Mouse (Mus musculus) limb, embryonic 15.5 days (tissue): ENCODE measurements around the gene Tmem138. TPM values are rescaled to one million over a fixed set of nuclear protein-coding genes. Genes with fewer than 3 reads are reported as not detected.

ENCODE experiments used
- ATAC-seq: fragments of 200-750 bp; cut with Nextera tagmentation; 2 replicates; pipeline ENCODE4 v1.8.0; 2017; ENCODE audit warnings: low read depth, moderate TSS enrichment; ENCODE audit not compliant: insufficient number of reproducible peaks, low FRiP score, low TSS enrichment
- H3K27ac ChIP-seq: fragments of 300-500 bp; sonication (generic); 2 replicates; pipeline ENCODE4 v1.5.1; 2015; ENCODE audit warnings: moderate library complexity, mild to moderate bottlenecking, inconsistent platforms
- H3K27me3 ChIP-seq: fragments of 300-500 bp; sonication (generic); 2 replicates; pipeline ENCODE4 v1.6.1; 2015; ENCODE audit warnings: inconsistent platforms
- H3K36me3 ChIP-seq: fragments of 300-500 bp; sonication (generic); 2 replicates; pipeline ENCODE4 v1.6.1; 2015; ENCODE audit warnings: inconsistent platforms
- H3K4me1 ChIP-seq: fragments of 300-500 bp; sonication (generic); 2 replicates; pipeline ENCODE4 v1.6.1; 2015; ENCODE audit warnings: inconsistent platforms
- H3K4me2 ChIP-seq: fragments of 300-500 bp; sonication (generic); 2 replicates; pipeline ENCODE4 v1.6.1; 2015; ENCODE audit warnings: mild to moderate bottlenecking, inconsistent platforms
- H3K4me3 ChIP-seq: fragments of 300-500 bp; sonication (generic); 2 replicates; pipeline ENCODE4 v1.5.1; 2015; ENCODE audit warnings: mild to moderate bottlenecking, inconsistent platforms
- H3K9ac ChIP-seq: fragments of 300-500 bp; sonication (generic); 2 replicates; pipeline ENCODE4 v1.6.1; 2015; ENCODE audit warnings: inconsistent platforms
- H3K9me3 ChIP-seq: fragments of 300-500 bp; sonication (generic); 2 replicates; pipeline ENCODE4 v1.6.1; 2016; ENCODE audit warnings: inconsistent platforms
- WGBS: fragments of 180-500 bp; shearing (Covaris S2); methylation state at CpG from one replicate; pipeline ENCODE4 v1.1.7; 2015; 5-methylcytosine and 5-hydroxymethylcytosine counted together
- polyA plus RNA-seq: library from polyadenylated mRNA; unstranded; fragments of >200 nt; fragmentation: Nextera tagmentation; extraction: Ambion mirVana; gene quantifications from 2 replicates; pipeline ENCODE4 v1.2.1, GENCODE M21; 2015

Gene Tmem138
- polyA plus RNA-seq = 26.8 and 31.1 TPM in 2 replicates

DNA sequence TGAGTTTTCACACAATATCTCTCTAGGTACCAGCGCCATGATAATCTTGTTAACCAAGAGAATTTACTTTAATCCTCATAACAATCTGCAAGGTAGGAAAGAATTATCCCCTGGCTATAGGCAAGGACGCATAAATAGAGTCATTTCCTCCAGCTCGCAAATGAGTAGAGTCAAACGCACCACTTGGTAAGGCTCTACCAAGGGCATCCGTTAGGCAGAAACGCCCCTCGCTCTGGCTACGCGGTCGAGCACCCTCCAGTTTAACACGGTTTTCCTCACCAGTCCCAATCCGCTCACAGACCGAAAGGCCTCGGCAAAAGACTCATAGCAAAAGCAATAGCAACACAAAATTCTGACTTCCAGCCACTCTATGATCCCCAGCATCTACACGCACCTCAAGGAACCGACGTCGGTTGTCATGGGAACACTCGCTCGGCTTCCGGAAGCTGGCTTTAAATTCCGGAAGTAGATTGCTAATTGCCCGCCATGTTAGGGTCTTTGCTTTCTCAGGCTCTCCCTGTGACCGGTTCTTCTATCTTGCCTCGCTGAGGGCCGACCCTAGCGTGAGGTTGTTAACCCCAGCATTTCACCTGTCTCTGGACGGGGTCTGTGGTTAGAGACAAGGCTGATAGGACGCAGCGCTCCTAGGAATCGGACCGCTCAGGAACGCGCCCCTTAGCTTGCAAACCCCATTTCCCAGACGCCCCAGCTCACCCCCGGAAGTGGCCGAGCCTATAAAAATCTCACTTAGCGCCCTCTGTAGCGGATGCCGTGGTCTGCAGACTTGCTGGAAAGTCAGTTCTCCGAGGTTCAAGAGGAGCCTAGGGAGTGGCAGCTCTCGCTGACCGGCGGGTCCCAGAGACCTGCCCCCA, at the start of gene Tmem138, which contains the start of gene Cyb561a3:
Tmem138 (minus strand) TSS at position 673 of the 872 bp plus-strand sequence.
Cyb561a3 (plus strand) TSS at position 483 of the 872 bp plus-strand sequence.
- under 1% methylated on average over 44 of the region's 44 CpGs for WGBS
- peak within 1 kb of the TSS; percentile 68 for H3K4me3 ChIP-seq
- ATAC-seq = peak; percentile 94
- H3K27ac ChIP-seq = peak within 1 kb of the TSS; percentile 90
- no peaks in the 10 kb centered on the region for H3K27me3 ChIP-seq
- peaks cover 28% of the 10 kb centered on the region for H3K36me3 ChIP-seq
- H3K4me1 ChIP-seq = peaks cover 16% of the 10 kb centered on the region
- H3K9me3 ChIP-seq = no peaks in the 10 kb centered on the region
- H3K4me2 ChIP-seq = peak within 1 kb of the TSS; percentile 75
- H3K9ac ChIP-seq = peak within 1 kb of the TSS; percentile 50

DNA sequence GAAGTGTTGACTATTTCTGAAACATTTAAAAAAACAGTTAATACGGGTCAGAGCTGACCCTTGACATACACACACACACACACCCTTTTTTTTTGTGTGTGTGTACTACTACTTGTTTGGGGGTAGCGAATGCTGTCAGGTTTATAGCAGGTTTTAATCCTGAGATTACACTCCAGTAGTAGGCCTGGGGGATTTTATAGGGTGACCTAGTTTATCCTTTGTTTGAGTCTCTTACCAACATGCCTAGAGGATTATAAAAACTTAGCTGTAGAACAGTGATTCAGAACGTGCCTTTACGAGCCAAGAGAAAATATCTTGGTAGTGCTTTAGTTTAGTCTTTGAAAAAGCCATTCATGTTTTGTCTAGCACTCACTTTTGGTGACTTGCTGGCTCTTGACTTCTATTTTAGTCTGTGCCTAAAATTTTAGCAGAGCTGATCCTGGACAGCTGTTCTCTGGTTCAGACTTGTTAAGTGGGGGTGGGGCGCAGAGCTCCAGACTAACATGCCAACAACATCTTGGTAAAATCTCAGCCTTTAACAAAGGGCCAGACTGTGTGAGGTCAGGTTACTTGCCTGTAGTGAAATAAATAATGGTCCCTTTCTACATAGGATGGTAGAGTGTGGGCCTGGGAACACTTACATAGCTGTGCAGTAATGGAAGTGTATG, 31.5 kb upstream of the Tmem138 start:
- 67% methylated on average over 5 of the region's 5 CpGs for WGBS
- no peaks in the 10 kb centered on the region for H3K27me3 ChIP-seq
- no peak overlapping the region for H3K27ac ChIP-seq
- H3K4me1 ChIP-seq = peaks cover 27% of the 10 kb centered on the region
- H3K9ac ChIP-seq = no peak overlapping the region
- no peak for ATAC-seq
- H3K4me2 ChIP-seq = no peak overlapping the region
- H3K4me3 ChIP-seq = no peak overlapping the region
- H3K36me3 ChIP-seq = peaks cover 62% of the 10 kb centered on the region
- H3K9me3 ChIP-seq = no peaks in the 10 kb centered on the region

DNA sequence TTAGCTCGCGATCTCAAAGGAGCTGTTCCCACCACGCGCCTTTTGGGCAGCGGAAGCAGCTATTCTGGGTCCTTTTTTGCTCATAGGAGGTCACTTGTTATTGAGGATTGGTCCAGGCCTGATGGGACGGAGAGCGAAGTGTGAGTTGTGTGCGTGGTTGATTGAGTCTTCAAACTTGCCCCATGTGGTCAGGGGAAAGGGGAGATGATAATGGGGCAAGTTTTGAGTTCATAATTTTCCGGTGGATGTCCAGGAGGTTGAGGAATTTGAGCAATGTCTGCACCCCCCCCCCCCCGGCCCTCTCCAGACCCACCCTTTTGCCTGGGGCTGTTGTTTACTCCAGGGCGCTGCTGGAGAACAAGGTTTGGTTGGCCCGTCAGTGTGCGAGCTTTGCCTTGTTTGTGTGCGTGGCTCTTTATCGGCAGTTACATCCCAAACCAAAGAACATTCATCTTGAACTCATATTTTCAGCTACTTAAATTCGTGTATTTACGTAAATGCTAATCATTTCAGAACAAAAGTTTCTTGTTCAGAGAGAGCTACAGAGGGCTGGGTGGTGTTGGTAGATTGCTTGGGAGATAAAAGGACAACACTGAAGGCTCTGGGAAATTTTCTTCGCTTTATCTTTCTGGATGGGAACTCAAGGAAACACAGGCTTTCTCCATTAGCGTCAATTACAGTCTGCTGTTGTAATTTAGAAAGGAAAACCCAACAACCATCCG, 28.9 kb upstream of the Tmem138 start:
- Histone ChIP-seq H3K27ac (peak overlapping the region; percentile 95), H3K4me2 (peak overlapping the region; percentile 72), H3K9me3 (no peaks in the 10 kb centered on the region), H3K4me3 (peak overlapping the region; percentile 71), H3K27me3 (no peaks in the 10 kb centered on the region), H3K36me3 (peaks cover 37% of the 10 kb centered on the region), H3K9ac (peak overlapping the region; percentile 83), H3K4me1 (peaks cover 40% of the 10 kb centered on the region)
- 5% methylated on average over 20 of the region's 20 CpGs for WGBS
- no peak for ATAC-seq

DNA sequence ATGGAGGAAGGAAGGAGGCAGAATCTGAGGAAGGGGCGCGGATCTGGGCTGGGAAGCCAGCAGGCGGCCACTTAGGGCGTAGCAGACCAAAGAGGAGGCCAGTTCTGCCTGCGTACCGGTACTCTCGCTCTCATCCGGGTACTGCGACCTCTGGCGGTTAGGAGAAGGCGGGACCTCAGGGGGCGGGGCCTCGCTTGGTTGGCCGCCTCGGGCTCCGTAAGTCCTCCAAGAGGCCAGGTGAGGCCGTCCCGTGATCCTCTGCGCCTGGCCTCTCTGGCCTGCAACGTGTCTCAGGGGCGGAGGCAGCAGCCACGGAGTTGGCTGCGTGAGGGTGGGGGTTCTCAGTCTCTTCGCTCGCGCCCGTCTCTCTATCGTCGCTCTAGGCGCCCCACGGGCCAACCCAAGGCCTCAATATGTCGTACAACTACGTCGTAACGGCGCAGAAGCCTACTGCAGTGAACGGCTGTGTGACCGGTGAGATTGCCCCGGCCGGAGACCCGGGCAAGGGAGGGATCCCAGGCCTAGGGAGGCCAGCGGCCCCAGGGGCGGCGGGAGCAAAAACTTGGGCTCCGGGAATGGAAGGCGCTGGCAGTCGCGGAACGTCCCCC, 28.2 kb upstream of the Tmem138 start, which contains the start of the genes Ddb1 and Tkfc:
Ddb1 (plus strand) TSS at position 35 of the 608 bp plus-strand sequence.
Tkfc (minus strand) TSS at position 362 of the 608 bp plus-strand sequence.
- peaks cover 40% of the 10 kb centered on the region for H3K4me1 ChIP-seq
- H3K9ac ChIP-seq = peak within 1 kb of the TSS; percentile 83
- no peaks in the 10 kb centered on the region for H3K27me3 ChIP-seq
- peak within 1 kb of the TSS; percentile 71 for H3K4me3 ChIP-seq
- H3K36me3 ChIP-seq = peaks cover 30% of the 10 kb centered on the region
- H3K9me3 ChIP-seq = no peaks in the 10 kb centered on the region
- peak; percentile 96 for ATAC-seq
- peak within 1 kb of the TSS; percentile 95 for H3K27ac ChIP-seq
- peak within 1 kb of the TSS; percentile 72 for H3K4me2 ChIP-seq
- WGBS = 0% methylated on average over 47 of the region's 49 CpGs

- no peak for ATAC-seq
- 33% methylated on average over 3 of the region's 3 CpGs for WGBS
- H3K4me1 ChIP-seq = peaks cover 40% of the 10 kb centered on the region
Measured at GRCm38 (mm10) chr19:10604534-10604933, 27.4 kb upstream of the Tmem138 start.

DNA sequence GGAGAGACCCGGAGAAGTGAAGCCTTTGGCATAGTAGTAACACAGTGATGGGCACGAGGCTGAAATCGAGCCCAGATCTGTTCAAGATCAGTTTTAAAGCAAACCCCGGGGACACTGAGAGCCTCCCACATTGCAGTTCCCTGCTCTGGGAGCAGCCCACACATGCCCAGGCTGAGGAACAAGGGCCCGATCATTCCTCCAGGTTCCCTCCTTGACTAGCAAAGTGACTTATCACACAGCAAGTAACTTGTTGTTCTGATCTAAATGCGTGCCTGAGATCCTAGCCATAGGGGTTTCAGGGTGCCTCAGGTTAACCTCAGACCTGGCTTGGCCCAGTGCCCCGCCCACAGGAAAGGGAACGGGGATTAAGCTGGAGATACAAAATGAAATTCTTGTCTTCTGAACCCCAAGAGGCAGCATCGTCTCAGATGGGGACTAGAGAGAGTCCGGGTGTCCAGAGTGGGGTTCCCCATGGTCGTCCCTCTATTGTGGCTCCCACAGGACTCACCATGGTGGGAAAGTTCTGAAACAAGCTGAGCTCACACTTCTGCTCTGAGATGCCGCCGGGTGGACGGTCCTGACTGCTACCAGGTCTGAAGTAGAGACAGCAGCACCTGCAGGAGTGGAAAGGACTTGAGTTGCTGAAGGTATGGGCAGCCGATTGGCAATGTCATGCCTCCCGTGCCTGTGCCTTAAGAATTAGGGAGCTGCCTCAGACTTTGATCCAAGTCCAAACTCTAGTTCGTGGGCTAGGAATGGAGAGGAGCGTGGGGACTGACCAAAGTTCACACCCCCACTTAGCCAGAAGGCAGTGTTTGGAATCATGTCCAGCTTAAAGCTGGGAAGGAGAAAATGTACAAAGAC, 26.7 kb upstream of the Tmem138 start:
- H3K4me3 ChIP-seq = no peak overlapping the region
- 0 out of 2 replicates have a peak overlapping the region, but pooled peaks have one; percentile 14 for H3K9ac ChIP-seq
- ATAC-seq = no peak

More at GRCm38 (mm10) chr19:10604534-10604933, 27.4 kb upstream of the Tmem138 start:
- H3K27me3 ChIP-seq = no peaks in the 10 kb centered on the region
- peak overlapping the region; percentile 71 for H3K9ac ChIP-seq
- H3K4me3 ChIP-seq = peak overlapping the region; percentile 71
- no peaks in the 10 kb centered on the region for H3K9me3 ChIP-seq
- peaks cover 25% of the 10 kb centered on the region for H3K36me3 ChIP-seq
- H3K4me2 ChIP-seq = peak overlapping the region; percentile 72
- peak overlapping the region; percentile 95 for H3K27ac ChIP-seq

GRCm38 (mm10) chr19:10602787-10603186, 25.6 kb upstream of the Tmem138 start:
- Histone ChIP-seq H3K4me2 (peak overlapping the region; percentile 49), H3K9ac (peak overlapping the region; percentile 55), H3K36me3 (peaks cover 19% of the 10 kb centered on the region), H3K4me1 (peaks cover 38% of the 10 kb centered on the region), H3K4me3 (peak overlapping the region; percentile 38), H3K27ac (peak overlapping the region; percentile 88), H3K9me3 (no peaks in the 10 kb centered on the region), H3K27me3 (no peaks in the 10 kb centered on the region)
- no peak for ATAC-seq
- 3% methylated on average over 9 of the region's 9 CpGs for WGBS

More for the DNA sequence above, 26.7 kb upstream of the Tmem138 start:
- H3K4me2 ChIP-seq = no peak overlapping the region
- peaks cover 26% of the 10 kb centered on the region for H3K36me3 ChIP-seq
- WGBS = 83% methylated on average over 18 of the region's 18 CpGs
- peaks cover 40% of the 10 kb centered on the region for H3K4me1 ChIP-seq
- no peaks in the 10 kb centered on the region for H3K27me3 ChIP-seq
- H3K9me3 ChIP-seq = no peaks in the 10 kb centered on the region
- H3K27ac ChIP-seq = peak overlapping the region; percentile 95; the same call in 1 of the 2 replicates

GRCm38 (mm10) chr19:10602247-10602769, 25.1 kb upstream of the Tmem138 start:
- Histone ChIP-seq H3K4me3 (peak overlapping the region; percentile 38), H3K4me1 (peaks cover 33% of the 10 kb centered on the region), H3K27me3 (no peaks in the 10 kb centered on the region), H3K27ac (peak overlapping the region; percentile 88), H3K9me3 (no peaks in the 10 kb centered on the region), H3K4me2 (peak overlapping the region; percentile 49), H3K9ac (peak overlapping the region; percentile 55), H3K36me3 (peaks cover 14% of the 10 kb centered on the region)
- no peak for ATAC-seq
- 6% methylated on average over 6 of the region's 6 CpGs for WGBS

GRCm38 (mm10) chr19:10599648-10600047, 22.5 kb upstream of the Tmem138 start:
- Histone ChIP-seq H3K9me3 (no peaks in the 10 kb centered on the region), H3K36me3 (peaks cover 22% of the 10 kb centered on the region; the same call in 1 of the 2 replicates), H3K27ac (no peak overlapping the region), H3K4me2 (no peak overlapping the region), H3K4me1 (peaks cover 22% of the 10 kb centered on the region), H3K4me3 (no peak overlapping the region), H3K9ac (no peak overlapping the region), H3K27me3 (no peaks in the 10 kb centered on the region)
- WGBS = 84% methylated on average over 2 of the region's 2 CpGs
- no peak for ATAC-seq

DNA sequence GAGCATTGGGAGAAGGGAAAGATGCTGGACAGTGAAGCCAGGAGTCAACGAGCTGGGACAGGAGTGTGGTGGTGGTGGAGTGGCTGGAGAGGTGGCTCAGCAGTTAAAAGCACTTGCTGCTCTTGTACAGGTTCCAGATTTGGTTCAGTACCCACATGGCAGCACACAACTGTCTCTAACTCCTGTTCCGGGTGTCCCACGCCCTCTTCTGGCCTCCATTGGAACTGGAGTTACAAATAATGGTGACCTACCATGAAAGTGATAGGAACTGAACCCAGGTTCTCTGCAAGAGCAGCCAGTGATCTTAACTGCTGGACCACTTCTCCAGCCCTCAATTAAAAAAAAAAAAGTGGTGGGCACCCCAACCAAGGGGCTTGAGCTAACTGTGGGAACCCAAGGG, 21.0 kb upstream of the Tmem138 start:
- WGBS = 37% methylated on average over 3 of the region's 3 CpGs
- peaks cover 37% of the 10 kb centered on the region for H3K36me3 ChIP-seq
- no peaks in the 10 kb centered on the region for H3K9me3 ChIP-seq
- H3K27me3 ChIP-seq = no peaks in the 10 kb centered on the region
- no peak overlapping the region for H3K9ac ChIP-seq
- no peak overlapping the region for H3K27ac ChIP-seq
- no peak overlapping the region for H3K4me3 ChIP-seq
- ATAC-seq = no peak
- no peak overlapping the region for H3K4me2 ChIP-seq
- H3K4me1 ChIP-seq = peaks cover 9% of the 10 kb centered on the region
